Mouse (Mus musculus) heart, embryonic 11.5 days (tissue): ENCODE results near the gene Gm10681. TPM values are rescaled to one million over a fixed set of nuclear protein-coding genes. Genes with fewer than 3 reads are reported as not detected.

Experiments
- polyA plus RNA-seq: library from polyadenylated mRNA; unstranded; fragments of >200 nt; fragmentation: Nextera tagmentation; extraction: Ambion mirVana; gene quantifications from 2 replicates; pipeline ENCODE4 v1.2.1, GENCODE M21; 2014

The Gm10681 gene
- polyA plus RNA-seq, 1 experiment from 2014 or later: not detected

Other genes with a start within 250 kb of the Gm10681 start
- 116 and 119 TPM in 2 replicates for gene Phgdh, start 248.8 kb downstream of the Gm10681 start, polyA plus RNA-seq
- 8.2 and 12.1 TPM in 2 replicates for gene Zfp697, start 206.3 kb downstream of the Gm10681 start, polyA plus RNA-seq
- not detected in 2 replicates for gene Gm4450, start 131.7 kb downstream of the Gm10681 start, polyA plus RNA-seq
- gene Hsd3b4, start 78.3 kb downstream of the Gm10681 start, polyA plus RNA-seq: not detected in 2 replicates
- not detected in 2 replicates for gene Hsd3b5, start 41.4 kb upstream of the Gm10681 start, polyA plus RNA-seq
- not detected in 2 replicates for gene Hsd3b2, start 135.7 kb upstream of the Gm10681 start, polyA plus RNA-seq
- gene Hsd3b3, start 174.3 kb upstream of the Gm10681 start, polyA plus RNA-seq: 0.14 TPM in 1 of 2 replicates, not detected in the other
- gene Hsd3b6, start 225.6 kb upstream of the Gm10681 start, polyA plus RNA-seq: 79.8 and 85.2 TPM in 2 replicates